Mouse (Mus musculus) liver, embryonic 15.5 days (tissue): ENCODE results near the gene Dnm3. TPM values are rescaled to one million over a fixed set of nuclear protein-coding genes. Genes with fewer than 3 reads are reported as not detected.

Experiments
- ATAC-seq: fragments of 200-750 bp; cut with Nextera tagmentation; 2 replicates; pipeline ENCODE4 v1.8.0; 2017; ENCODE audit warnings: moderate number of reproducible peaks, mild to moderate bottlenecking, moderate library complexity; ENCODE audit not compliant: insufficient read depth
- H3K27ac ChIP-seq: fragments of 300-500 bp; sonication (generic); replicated peaks from 2 replicates; pipeline ENCODE4 v1.5.1; 2015; ENCODE audit warnings: mild to moderate bottlenecking, inconsistent platforms
- H3K27me3 ChIP-seq: fragments of 300-500 bp; sonication (generic); 2 replicates; pipeline ENCODE4 v1.6.1; 2015; ENCODE audit warnings: mild to moderate bottlenecking, inconsistent platforms
- H3K36me3 ChIP-seq: fragments of 300-500 bp; sonication (generic); replicated peaks from 2 replicates; pipeline ENCODE4 v1.6.1; 2015; ENCODE audit warnings: moderate library complexity, mild to moderate bottlenecking, inconsistent platforms
- H3K4me1 ChIP-seq: fragments of 300-500 bp; sonication (generic); replicated peaks from 2 replicates; pipeline ENCODE4 v1.6.1; 2015; ENCODE audit warnings: inconsistent platforms
- H3K4me2 ChIP-seq: fragments of 300-500 bp; sonication (generic); 2 replicates; pipeline ENCODE4 v1.6.1; 2015; ENCODE audit warnings: moderate library complexity, mild to moderate bottlenecking, inconsistent platforms
- H3K4me3 ChIP-seq: fragments of 300-500 bp; sonication (generic); replicated peaks from 2 replicates; pipeline ENCODE4 v1.5.1; 2015; ENCODE audit warnings: mild to moderate bottlenecking, inconsistent platforms
- H3K9ac ChIP-seq: fragments of 300-500 bp; sonication (generic); 2 replicates; pipeline ENCODE4 v1.6.1; 2015; ENCODE audit warnings: moderate library complexity, mild to moderate bottlenecking, inconsistent platforms
- H3K9me3 ChIP-seq: fragments of 300-500 bp; sonication (generic); replicated peaks from 2 replicates; pipeline ENCODE4 v1.6.1; 2016; ENCODE audit warnings: inconsistent platforms
- WGBS: fragments of 180-500 bp; shearing (Covaris S2); methylation state at CpG from one replicate; pipeline ENCODE4 v1.1.7; 2015; ENCODE audit warnings: mixed read lengths; ENCODE audit not compliant: insufficient replicate concordance; 5-methylcytosine and 5-hydroxymethylcytosine counted together
- polyA plus RNA-seq: library from polyadenylated mRNA; unstranded; fragments of >200 nt; fragmentation: Nextera tagmentation; extraction: Ambion mirVana; gene quantifications from 2 replicates; pipeline ENCODE4 v1.2.1, GENCODE M21; 2015

Dnm3 gene
- polyA plus RNA-seq, 1 experiment from 2014 or later, result 1.2 TPM

- Histone ChIP-seq H3K36me3 (no peaks in the 10 kb centered on the region), H3K27me3 (no peaks in the 10 kb centered on the region), H3K4me3 (no peak overlapping the region), H3K4me1 (no peaks in the 10 kb centered on the region), H3K9ac (no peak overlapping the region), H3K9me3 (no peaks in the 10 kb centered on the region), H3K27ac (no peak overlapping the region), H3K4me2 (no peak overlapping the region)
- WGBS, result 55% methylated on average over 1 of the region's 1 CpGs
- ATAC-seq, result no peak
Observed at GRCm38 (mm10) chr1:162219781-162220180, 258.1 kb downstream of the Dnm3 start.

DNA sequence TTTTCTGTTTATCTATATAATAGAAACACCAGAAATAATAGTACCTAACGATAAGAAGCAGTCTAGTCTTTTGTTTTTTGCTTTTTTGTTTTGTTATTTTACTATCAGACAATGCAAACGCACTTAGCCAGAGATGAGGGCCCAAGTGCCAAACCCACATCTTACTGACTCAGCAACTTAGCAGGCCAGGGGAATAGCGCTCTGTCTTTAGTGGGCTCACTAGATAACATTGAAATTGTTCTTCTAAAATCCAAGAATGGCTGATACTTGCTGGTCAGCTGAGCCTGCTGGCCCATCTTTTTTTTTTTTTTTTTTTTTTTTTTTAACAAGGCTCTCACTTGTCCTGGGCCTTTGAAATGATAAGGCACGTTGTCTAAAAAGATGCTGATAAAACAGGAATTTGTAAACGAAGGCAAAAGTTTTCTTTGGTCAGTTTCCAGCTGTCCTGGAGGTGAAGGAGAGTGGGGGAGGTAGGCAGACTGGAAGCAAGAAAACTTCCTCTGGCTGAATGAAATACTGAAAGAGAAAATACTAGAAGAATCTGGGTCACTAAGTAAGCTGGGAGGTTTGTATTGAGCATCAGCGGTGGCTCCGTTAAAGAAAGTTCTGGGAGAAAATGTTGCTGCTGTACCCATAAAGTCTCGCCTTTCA lies 259.2 kb downstream of the Dnm3 start:
- H3K27me3 ChIP-seq, result no peaks in the 10 kb centered on the region
- H3K36me3 ChIP-seq, result no peaks in the 10 kb centered on the region
- no peak overlapping the region for H3K9ac ChIP-seq
- no peak overlapping the region for H3K4me3 ChIP-seq
- ATAC-seq, result no peak
- no peaks in the 10 kb centered on the region for H3K4me1 ChIP-seq
- no peaks in the 10 kb centered on the region for H3K9me3 ChIP-seq
- WGBS, result 31% methylated on average over 8 of the region's 8 CpGs
- H3K27ac ChIP-seq, result no peak overlapping the region
- no peak overlapping the region for H3K4me2 ChIP-seq

- Histone ChIP-seq H3K9ac (no peak overlapping the region), H3K27me3 (no peaks in the 10 kb centered on the region), H3K4me1 (no peaks in the 10 kb centered on the region), H3K36me3 (no peaks in the 10 kb centered on the region), H3K27ac (no peak overlapping the region; the same call in 1 of the 2 replicates), H3K4me3 (peak overlapping the region; percentile 7; the same call in 1 of the 2 replicates), H3K9me3 (no peaks in the 10 kb centered on the region), H3K4me2 (no peak overlapping the region)
- ATAC-seq, result peak; percentile 40; the same call in 1 of the 2 replicates
- WGBS, result 57% methylated on average over 15 of the region's 15 CpGs
Observed at GRCm38 (mm10) chr1:162217340-162217974, 260.4 kb downstream of the Dnm3 start.

DNA sequence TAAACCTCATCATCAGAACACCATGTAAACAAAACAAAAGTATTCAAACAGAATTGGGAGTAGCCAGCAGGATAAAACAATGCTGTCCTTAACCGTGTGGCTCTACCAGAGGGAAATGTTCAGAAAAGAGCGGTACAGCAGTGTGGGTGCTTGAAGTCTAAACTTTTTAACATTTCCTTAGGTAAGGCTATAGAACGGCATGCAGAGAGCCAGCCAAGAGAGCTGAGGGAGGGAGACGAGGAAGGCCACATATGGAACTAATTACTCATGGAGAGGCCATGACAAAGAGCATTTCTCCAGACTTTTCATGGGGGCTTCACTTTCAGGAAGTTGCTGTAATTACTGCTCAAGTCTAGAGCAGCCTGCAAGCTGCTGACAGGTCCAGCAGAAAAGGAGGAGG lies 261.2 kb downstream of the Dnm3 start:
- Histone ChIP-seq H3K36me3 (no peaks in the 10 kb centered on the region), H3K4me1 (no peaks in the 10 kb centered on the region), H3K4me2 (no peak overlapping the region), H3K27ac (no peak overlapping the region), H3K4me3 (no peak overlapping the region), H3K9ac (no peak overlapping the region), H3K9me3 (no peaks in the 10 kb centered on the region), H3K27me3 (no peaks in the 10 kb centered on the region)
- 43% methylated on average over 4 of the region's 4 CpGs for WGBS
- ATAC-seq, result no peak

DNA sequence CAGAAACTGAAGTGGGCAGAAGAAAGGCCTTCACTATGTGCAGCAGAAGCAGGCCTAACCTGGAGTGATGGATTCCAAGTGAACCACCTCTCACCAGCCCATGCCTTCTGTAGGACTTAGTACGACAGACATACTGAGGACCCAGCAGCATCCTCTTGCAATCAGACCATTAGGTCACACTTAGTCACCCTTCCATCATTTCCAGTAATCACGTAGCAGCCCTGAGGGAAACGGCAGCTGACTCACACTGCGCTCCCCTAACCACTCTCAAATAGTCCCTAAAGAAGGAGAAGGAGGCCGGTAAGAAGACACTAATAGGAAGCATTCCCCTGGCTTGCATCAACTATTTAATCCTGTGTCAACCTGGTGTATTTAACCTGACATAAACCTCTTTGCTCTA lies 262.1 kb downstream of the Dnm3 start:
- no peak for ATAC-seq
- no peaks in the 10 kb centered on the region for H3K27me3 ChIP-seq
- H3K9me3 ChIP-seq, result no peaks in the 10 kb centered on the region
- H3K4me2 ChIP-seq, result no peak overlapping the region
- WGBS, result 76% methylated on average over 5 of the region's 5 CpGs
- no peak overlapping the region for H3K27ac ChIP-seq
- no peaks in the 10 kb centered on the region for H3K4me1 ChIP-seq
- H3K4me3 ChIP-seq, result no peak overlapping the region
- H3K9ac ChIP-seq, result no peak overlapping the region
- H3K36me3 ChIP-seq, result no peaks in the 10 kb centered on the region

DNA sequence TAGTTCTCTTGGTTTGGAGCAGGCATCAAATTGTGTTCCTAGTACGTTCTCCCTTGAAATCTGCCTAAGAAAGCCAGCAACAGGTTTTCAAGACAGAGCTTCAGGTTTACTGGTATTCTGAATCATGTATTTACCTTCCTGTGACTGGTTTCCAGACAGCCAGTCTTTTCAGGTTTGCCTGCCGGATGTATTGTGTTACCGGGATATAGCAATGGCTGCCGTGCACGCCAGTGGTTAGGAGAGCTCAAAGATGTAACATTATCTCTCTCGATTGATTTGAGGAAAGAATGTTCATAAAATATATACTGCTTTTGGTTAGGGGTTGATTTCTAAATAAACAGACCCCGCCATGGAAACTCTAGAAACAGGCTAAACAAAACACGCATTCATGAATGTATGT lies 264.8 kb downstream of the Dnm3 start:
- no peak for ATAC-seq
- H3K4me2 ChIP-seq, result no peak overlapping the region
- no peak overlapping the region for H3K4me3 ChIP-seq
- no peaks in the 10 kb centered on the region for H3K4me1 ChIP-seq
- 74% methylated on average over 8 of the region's 8 CpGs for WGBS
- no peaks in the 10 kb centered on the region for H3K9me3 ChIP-seq
- no peaks in the 10 kb centered on the region for H3K36me3 ChIP-seq
- no peak overlapping the region for H3K27ac ChIP-seq
- H3K9ac ChIP-seq, result no peak overlapping the region
- no peaks in the 10 kb centered on the region for H3K27me3 ChIP-seq

GRCm38 (mm10) chr1:162210529-162210928 lies 267.3 kb downstream of the Dnm3 start:
- Histone ChIP-seq H3K27ac (no peak overlapping the region), H3K36me3 (no peaks in the 10 kb centered on the region), H3K4me3 (no peak overlapping the region), H3K9ac (no peak overlapping the region), H3K27me3 (no peaks in the 10 kb centered on the region), H3K4me2 (no peak overlapping the region), H3K4me1 (no peaks in the 10 kb centered on the region), H3K9me3 (no peaks in the 10 kb centered on the region)
- ATAC-seq, result no peak
- WGBS, result 62% methylated on average over 2 of the region's 2 CpGs

- Histone ChIP-seq H3K4me2 (no peak overlapping the region), H3K4me3 (no peak overlapping the region), H3K4me1 (no peaks in the 10 kb centered on the region), H3K9ac (no peak overlapping the region), H3K27ac (no peak overlapping the region), H3K9me3 (no peaks in the 10 kb centered on the region), H3K36me3 (no peaks in the 10 kb centered on the region), H3K27me3 (no peaks in the 10 kb centered on the region)
- 51% methylated on average over 10 of the region's 10 CpGs for WGBS
- ATAC-seq, result no peak
Observed at GRCm38 (mm10) chr1:162209487-162210149, 268.2 kb downstream of the Dnm3 start.

GRCm38 (mm10) chr1:162209010-162209409 lies 268.8 kb downstream of the Dnm3 start:
- WGBS, result 74% methylated on average over 9 of the region's 9 CpGs

DNA sequence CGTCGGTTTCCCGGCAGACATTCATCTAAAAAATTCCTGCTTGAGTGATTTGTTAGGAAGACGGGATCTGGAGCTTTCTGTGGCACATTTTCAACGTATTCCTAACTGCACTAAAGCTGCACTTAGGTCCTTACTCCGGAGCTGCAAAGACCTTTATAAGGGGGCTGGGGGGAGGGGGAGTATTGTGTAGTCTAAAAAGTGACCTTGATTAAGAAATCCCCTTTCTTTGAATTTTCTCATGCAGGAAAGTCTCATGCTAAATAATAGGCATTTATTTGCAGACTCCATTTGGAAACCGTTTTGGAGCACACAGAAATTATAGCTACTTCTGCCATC lies 270.2 kb downstream of the Dnm3 start:
- H3K4me1 ChIP-seq, result no peaks in the 10 kb centered on the region
- H3K27me3 ChIP-seq, result no peaks in the 10 kb centered on the region
- ATAC-seq, result no peak
- H3K9ac ChIP-seq, result no peak overlapping the region
- 22% methylated on average over 7 of the region's 7 CpGs for WGBS
- H3K27ac ChIP-seq, result no peak overlapping the region
- H3K9me3 ChIP-seq, result no peaks in the 10 kb centered on the region
- H3K4me2 ChIP-seq, result peak overlapping the region; percentile 18; the same call in 1 of the 2 replicates
- no peaks in the 10 kb centered on the region for H3K36me3 ChIP-seq
- H3K4me3 ChIP-seq, result no peak overlapping the region

More at GRCm38 (mm10) chr1:162209010-162209409, 268.8 kb downstream of the Dnm3 start:
- Histone ChIP-seq H3K27me3 (no peaks in the 10 kb centered on the region), H3K4me2 (no peak overlapping the region), H3K9me3 (no peaks in the 10 kb centered on the region), H3K4me3 (no peak overlapping the region), H3K9ac (no peak overlapping the region), H3K36me3 (no peaks in the 10 kb centered on the region), H3K27ac (no peak overlapping the region), H3K4me1 (no peaks in the 10 kb centered on the region)
- ATAC-seq, result no peak

- Histone ChIP-seq H3K9ac (no peak overlapping the region), H3K36me3 (no peaks in the 10 kb centered on the region), H3K4me3 (no peak overlapping the region), H3K27me3 (no peaks in the 10 kb centered on the region), H3K4me2 (peak overlapping the region; percentile 18), H3K27ac (no peak overlapping the region), H3K9me3 (no peaks in the 10 kb centered on the region), H3K4me1 (no peaks in the 10 kb centered on the region)
- 14% methylated on average over 12 of the region's 12 CpGs for WGBS
- no peak for ATAC-seq
Observed at GRCm38 (mm10) chr1:162206998-162207707, 270.7 kb downstream of the Dnm3 start.
